Mouse (Mus musculus): Measurements from ENCODE around the gene Gm42742. TPM values are rescaled to one million over a fixed set of nuclear protein-coding genes. Genes with fewer than 3 reads are reported as not detected.

Gene Gm42742
- 10 to 100 TPM; 61.2 to 65.1 TPM for total RNA-seq (2021)
- long read RNA-seq, partial matches to known transcripts, result 15 of 34 reads
- long read RNA-seq, other reads (novel, unspliced or antisense), result 19 of 34 reads

- DNase-seq (ENCODE audit: low spot score in 2 of 2), result peak; percentile 67 to 72
Observed at GRCm38 (mm10) chr7:127020901-127021562, at the start of gene Gm42742, which contains the start of gene Prrt2. Gene Gm42742 (minus strand): TSS chr7:127021097. Gene Prrt2 (minus strand): TSS chr7:127021211.

DNA sequence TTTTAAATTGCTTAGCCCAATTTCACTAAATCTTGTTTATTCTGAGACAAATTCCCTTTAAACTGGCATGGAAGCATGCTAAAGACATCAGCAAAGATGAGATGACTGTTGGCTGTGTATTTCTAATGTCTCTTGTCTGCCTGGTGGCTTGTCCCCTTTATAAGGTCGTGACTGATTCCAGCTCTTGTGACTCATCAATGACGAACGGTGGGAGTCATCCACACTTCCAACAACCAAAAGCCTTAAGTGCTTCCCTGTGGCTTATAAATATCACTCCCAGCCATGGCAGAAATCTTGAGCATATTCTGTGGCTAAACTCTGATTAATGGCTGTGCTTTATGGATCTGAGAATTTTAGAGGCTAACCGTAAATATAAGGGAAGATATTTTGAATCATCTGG lies 45.4 kb upstream of the Gm42742 start:
- DNase-seq (ENCODE audit: low spot score in 2 of 2), result no peak

- DNase-seq (ENCODE audit: low spot score in 2 of 2), result no peak
Observed at GRCm38 (mm10) chr7:127065538-127065937, 44.6 kb upstream of the Gm42742 start.

GRCm38 (mm10) chr7:127055026-127055585 lies 34.2 kb upstream of the Gm42742 start:
- no peak for DNase-seq (ENCODE audit: low spot score in 2 of 2)

- peak; percentile 70 to 89 for DNase-seq (ENCODE audit: low spot score in 2 of 2)
Observed at GRCm38 (mm10) chr7:127041851-127042672, 21.2 kb upstream of the Gm42742 start, which contains the start of gene Kif22. Gene Kif22 (minus strand): TSS chr7:127042471.

DNA sequence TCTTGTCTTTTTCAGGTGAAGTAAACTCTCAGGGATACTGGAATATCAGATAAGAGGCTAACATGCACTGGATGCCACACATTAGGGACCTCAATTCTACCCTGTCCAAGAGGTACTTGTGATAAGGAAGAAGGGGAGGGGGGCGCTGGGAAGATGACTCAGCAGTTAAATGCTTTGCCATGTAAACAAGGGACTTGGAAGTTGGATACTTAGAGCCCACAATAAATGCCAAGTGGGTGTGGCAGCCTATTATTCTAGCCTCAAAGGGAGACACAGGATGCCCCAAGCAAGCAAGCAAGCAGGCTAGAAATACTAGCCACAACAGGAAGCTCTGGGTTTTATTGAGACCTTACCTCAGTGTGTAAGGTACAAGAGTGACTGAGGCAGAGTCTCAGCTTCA lies 10.3 kb upstream of the Gm42742 start:
- no peak for DNase-seq (ENCODE audit: low spot score in 2 of 2)

DNA sequence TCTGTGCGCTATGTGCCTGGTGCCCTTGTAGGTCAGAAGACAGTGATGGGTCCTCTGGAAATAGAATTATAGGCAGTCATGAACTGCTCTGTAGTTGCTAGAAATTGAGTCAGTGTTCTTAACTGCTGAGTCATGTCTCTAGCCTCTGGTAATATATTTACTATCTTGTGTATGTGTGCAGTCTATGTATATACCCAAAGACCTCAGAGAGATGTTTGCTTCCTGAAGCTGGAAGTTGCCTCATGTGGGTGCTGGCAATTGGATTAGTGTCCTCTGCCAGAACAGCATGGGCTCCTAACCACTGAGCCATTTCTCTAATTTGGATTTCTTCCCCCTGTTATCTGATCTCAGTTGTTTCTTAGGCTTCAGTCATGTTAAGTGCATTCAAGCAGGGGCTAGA lies 9.3 kb upstream of the Gm42742 start:
- no peak for DNase-seq (ENCODE audit: low spot score in 2 of 2)

- no peak for DNase-seq (ENCODE audit: low spot score in 2 of 2)
Observed at GRCm38 (mm10) chr7:127027885-127028284, 7.0 kb upstream of the Gm42742 start.

DNA sequence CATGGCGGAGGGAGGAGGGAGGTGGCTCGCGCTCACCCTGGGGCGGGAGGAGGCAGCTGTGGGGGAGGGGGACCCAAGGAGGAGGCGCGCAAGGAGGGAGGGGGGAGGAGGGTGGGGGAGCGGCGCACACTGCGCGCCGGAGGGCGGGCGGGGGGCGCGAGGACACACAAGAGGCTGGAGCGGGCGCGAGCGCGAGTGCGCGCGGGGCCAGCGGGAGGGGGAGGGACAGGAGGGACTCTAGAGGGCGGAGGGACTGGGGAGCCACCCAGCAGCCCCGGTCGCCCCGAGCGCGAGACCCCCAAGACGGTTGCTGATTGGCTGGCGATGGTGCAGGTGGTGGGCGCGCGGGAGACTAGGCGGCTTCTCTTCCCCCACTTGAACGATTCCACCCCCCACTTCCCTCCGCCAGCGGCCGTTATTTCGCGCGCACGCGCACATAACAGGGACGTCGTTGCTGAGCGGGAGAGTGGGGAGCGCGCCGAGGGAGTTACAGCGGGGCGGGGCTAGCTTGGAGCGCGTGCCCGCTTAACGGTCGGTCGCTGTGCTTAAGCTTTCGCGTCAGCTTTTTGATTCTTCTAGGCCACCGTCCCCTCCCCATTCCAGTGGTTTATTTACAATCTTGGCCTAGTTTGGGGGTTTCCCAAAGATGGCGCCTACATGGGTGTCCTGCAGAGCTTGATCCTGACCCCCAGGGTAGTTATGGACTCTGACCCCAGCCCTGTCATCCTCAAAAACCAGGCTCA lies 6.3 kb upstream of the Gm42742 start, which contains the start of gene Maz:
Gene Maz, minus strand, starts transcription at position 54 of the 743 bp plus-strand sequence.
- peak; percentile 99 to 100 for DNase-seq (ENCODE audit: low spot score in 2 of 2)

GRCm38 (mm10) chr7:127026616-127026983 lies 5.7 kb upstream of the Gm42742 start:
- DNase-seq (ENCODE audit: low spot score in 2 of 2), result no peak

DNA sequence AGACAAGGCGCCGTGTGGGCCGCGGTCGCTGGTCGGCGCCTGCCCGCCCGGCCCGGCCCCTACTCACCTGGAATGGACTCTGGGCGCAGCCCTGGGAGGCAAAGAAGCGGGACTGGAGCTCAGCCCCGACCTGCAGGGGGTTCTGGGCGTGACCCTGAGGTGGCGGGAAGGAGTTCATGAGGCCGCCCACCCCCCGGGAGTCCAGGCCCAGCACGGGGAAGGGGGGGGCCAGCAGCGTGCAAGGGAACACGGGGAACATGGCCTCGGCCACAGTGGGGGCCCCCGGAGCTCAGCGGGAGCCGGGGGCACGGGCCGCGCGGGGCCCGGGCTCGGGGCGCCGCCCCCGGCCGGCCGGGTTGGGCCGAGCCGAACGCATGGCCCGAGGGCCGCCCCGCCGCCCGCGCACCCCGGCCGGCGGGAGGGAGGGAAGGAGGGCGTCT lies 5.3 kb upstream of the Gm42742 start:
- DNase-seq (ENCODE audit: low spot score in 2 of 2), result peak in 1 of 2 experiments; percentile 45

DNA sequence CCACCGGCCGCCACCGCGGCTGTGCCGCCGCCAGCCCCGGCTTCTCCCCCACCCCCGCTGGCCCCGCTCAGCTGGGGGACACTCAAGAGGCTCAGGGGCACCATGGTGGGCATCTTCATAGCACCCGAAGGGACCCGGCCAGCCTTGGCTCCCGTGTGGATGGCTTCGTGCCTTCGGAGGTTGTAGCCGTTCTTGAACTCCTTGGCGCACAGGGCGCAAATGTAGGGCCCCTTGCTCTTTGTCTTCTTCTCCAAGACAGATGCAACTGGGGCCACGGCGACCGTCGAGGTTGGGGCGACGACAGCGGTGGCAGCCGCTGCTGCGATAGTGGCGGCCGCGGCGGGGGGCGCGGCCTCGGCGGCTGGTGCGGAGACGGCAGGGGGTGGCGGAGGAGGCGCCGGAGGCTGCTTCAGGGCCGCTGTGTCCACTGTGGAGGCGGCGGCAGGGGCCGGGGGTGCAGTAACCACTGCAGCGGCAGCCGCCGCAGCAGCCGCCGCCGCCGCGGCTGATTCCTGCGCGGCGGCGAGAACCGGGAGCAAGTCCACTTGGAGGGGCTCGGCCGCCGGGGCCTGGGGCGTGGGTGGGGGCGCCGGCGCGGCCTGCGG lies 4.8 kb upstream of the Gm42742 start:
- DNase-seq (ENCODE audit: low spot score in 2 of 2), result no peak

- peak; percentile 79 to 88 for DNase-seq (ENCODE audit: low spot score in 2 of 2)
Observed at GRCm38 (mm10) chr7:127024755-127025555, 4.1 kb upstream of the Gm42742 start.

DNA sequence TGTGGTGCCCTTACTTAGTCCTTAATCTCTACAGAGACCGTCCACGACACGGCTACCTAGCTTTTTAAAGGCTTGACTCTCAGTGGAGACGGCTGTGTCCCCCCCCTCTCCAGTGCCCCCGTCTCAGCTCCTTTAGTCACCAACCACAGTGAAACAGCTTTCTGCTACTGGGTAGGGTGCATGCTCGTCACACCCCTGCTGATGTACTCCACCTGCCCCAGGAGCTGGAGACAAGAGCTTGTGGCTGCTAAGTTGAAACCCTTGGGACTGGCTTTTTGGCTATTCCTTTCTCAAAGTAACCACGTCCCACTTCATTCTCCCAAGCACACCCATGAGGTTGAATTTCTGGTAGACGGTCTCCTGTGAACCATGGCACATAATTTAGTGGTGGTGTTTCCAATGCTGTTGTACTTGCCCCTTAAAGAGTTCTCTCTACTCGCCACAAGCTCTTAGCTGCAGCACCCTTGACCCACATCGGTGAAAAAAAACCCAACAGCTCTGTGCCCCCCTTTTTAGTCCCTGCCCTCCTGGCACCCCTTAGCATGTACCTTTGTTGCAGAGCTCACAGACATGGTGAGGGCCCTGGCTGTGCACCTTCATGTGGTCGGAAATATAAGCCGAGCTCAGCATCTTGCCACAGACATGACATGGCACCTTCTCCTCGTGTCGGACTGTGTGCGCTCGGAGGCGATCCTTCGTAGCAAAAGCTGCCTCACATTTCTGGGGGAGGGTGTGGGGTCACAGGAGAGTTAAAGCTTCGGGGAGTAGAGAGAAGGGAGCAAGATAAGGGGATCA lies 3.2 kb upstream of the Gm42742 start:
- DNase-seq (ENCODE audit: low spot score in 2 of 2), result no peak

- no peak for DNase-seq (ENCODE audit: low spot score in 2 of 2)
Observed at GRCm38 (mm10) chr7:127023272-127023691, 2.4 kb upstream of the Gm42742 start.

GRCm38 (mm10) chr7:127022528-127023271 lies 1.8 kb upstream of the Gm42742 start:
- DNase-seq (ENCODE audit: low spot score in 2 of 2), result no peak

- no peak for DNase-seq (ENCODE audit: low spot score in 2 of 2)
Observed at GRCm38 (mm10) chr7:127021563-127022527, 948 bp upstream of the Gm42742 start.
